Mouse (Mus musculus): ENCODE data around the gene Megf11.

GRCm38 (mm10) chr9:64447522-64447921, 62.1 kb downstream of the Megf11 start:
- TF ChIP-seq CTCF (IDR thresholded peaks at IDR 0.05; ENCODE audit: extremely low read depth, insufficient read depth, low read length) (no peak), POLR2A (IDR thresholded peaks at IDR 0.05; ENCODE audit: extremely low read depth, insufficient read depth, low read length) (no peak)
